Mouse (Mus musculus) spleen, adult 2 months (tissue): ENCODE measurements around the gene Mtmr12.

Source experiments
- CTCF ChIP-seq: fragments of 200-500 bp; IDR thresholded peaks from 2 replicates; pipeline ENCODE4 v1.5.1; 2011; ENCODE audit warnings: mild to moderate bottlenecking, inconsistent platforms; ENCODE audit not compliant: insufficient read depth, insufficient read length, insufficient replicate concordance; ENCODE audit errors: extremely low read depth
- POLR2A ChIP-seq: fragments of 200-500 bp; IDR thresholded peaks from 2 replicates; pipeline ENCODE4 v1.6.1; 2011; ENCODE audit warnings: low read depth, low read length, inconsistent platforms

DNA sequence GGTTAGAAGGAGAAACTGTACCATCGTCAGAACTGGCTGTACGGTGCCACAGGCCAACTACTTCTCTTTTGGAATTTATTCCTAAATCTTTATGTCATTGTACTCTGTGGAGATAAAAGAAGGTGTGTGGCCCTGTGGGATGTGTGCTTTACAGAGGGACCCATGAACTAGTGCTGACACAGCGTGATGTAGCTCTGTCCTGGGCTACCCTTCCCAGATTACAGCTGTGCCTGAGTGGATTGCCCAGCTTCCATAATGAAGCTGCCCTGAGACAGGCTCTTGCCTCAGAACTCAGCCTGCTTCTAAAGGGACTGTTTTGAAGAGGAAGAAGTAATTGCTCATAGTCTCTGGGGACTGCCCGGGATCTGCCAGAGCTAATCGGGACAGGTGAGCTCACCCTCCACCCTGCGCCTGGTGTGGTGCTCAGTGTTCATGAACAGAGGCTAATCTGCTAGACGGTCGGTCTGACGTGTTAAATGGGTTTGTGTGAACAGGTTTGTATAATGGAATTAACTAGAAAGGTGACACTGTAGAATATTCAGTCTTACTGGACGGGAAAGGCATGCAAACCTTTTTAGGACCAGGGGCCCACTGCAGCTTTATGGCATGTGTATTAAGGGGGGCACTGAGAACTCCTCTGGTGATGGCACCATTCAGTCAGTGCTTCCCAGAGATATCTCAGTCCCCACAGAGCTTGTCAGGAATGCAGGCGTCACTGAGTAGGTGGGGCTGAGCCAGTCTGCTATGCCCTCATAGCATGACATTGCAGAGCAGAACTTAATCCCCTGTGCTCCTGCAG lies 41.7 kb downstream of the Mtmr12 start:
- TF ChIP-seq POLR2A (no peak), CTCF (no peak)
